Mouse (Mus musculus): ENCODE results near the gene Slc12a8.

Slc12a8 gene

GRCm38 (mm10) chr16:33584455-33585082 lies 67.4 kb downstream of the Slc12a8 start:
- peak; percentile 80 for DNase-seq

- DNase-seq = no peak
Measured at GRCm38 (mm10) chr16:33585083-33585460, 67.9 kb downstream of the Slc12a8 start.

DNA sequence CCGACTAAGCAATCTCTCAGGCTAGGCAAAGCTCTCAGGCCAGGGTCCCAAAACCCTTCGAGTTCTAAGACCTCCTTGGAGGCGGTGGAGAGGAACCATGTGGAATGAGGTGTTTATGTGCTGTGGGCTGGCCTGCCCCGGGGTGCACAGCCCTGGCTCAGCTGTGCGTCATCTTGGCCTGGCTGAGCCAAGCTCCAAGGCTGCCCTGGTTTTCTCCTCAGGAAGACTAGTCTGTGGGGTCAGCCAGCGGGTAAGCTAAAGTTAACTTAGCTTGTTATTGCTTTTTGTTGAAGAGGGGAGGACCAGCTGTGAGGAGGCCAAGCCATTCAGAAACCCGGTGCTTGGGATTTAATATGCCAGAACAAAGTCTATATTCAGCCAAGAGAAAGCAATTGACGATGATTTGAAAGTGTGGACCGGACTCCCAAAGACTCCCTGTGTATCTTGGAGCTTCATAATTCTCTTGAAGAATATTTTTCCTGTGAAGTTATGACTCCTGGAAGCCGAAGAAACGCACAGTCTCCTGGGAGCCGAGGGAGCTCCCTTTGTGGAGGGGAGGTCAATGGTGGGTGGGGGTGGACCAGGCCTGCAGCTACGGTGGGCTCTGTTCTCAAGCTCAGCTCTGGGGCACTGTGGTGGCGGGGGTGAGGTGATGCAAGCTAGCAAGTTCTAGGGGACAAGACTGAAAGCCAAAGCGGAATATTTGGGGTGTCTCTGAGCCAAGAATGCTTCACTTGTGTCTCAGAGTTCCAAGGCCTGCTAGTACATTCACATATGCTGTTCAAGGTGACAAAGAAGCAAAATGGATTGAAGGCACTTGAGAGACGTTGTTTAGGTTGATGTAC lies 70.4 kb downstream of the Slc12a8 start:
- DNase-seq = peak; percentile 65

DNA sequence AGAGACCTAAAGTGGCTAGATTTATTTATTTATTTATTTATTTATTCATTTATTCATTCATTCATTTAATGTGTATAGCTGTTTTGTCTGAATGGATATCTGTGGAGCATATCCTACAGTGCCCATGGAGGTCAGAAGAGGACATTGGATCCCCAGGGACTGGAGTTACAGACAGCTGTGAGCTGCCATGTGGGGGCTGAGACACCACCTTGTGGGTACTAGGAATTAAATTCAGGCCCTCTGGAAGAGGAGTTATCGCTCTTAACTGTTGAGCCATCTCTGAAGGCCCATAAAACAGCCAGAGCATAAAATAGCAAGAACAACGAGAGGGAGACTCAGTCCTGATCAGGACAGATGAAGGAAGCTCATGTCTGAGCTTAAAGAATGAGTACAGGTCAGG lies 71.7 kb downstream of the Slc12a8 start:
- DNase-seq = no peak

DNA sequence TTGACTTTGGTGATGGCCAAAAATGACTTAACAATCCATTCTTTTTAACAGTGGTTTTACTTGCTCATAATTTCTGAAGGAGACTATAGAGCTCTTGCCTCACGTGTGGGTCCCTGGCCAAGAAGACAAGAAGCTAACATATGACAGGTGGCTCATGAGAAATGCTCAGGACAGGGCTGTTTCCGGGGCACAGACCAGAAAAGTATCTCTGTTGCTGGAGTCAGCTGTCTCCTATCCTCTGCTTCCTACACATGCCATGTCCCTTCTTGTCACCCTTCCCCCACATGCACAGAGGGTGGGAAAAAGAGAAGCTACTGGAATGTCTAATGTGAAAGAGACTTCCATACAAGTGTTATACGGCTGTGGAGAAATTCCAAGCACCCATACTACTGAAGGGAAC lies 73.3 kb downstream of the Slc12a8 start:
- no peak for DNase-seq

DNA sequence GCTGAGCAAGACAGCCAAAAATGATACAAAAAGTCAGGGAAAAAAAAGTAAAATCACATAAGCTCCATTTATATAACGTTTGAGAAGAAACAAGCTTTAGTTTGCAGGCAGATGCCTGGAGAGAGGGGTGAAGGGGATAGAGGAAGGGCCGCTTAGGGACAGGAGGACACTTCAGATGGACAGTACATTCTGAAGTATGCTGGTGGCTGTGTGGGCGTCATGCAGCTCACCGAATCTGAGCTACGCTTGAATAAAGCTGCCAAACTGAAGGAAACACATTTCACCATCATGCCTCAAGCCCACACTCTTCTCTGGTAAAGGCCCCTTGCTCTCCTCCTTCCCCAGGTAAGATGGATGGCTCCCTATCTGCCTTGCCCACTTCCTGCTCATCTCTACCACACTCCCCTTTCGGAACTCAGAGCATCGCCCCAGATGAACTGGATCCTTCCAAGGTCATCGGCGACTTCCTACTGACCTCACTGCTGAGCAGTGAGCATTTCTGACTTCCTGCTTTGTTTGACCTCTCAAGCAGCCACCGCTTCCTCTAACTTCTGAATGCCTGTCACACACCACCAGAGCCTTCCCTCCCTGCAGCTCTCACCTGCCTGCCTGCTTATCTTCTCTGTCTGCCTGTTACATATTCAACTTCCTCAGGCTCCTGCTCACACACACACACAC lies 74.4 kb downstream of the Slc12a8 start:
- DNase-seq = peak; percentile 41

- no peak for DNase-seq
Measured at GRCm38 (mm10) chr16:33592286-33592685, 75.2 kb downstream of the Slc12a8 start.

- DNase-seq = no peak
Measured at GRCm38 (mm10) chr16:33593467-33593866, 76.3 kb downstream of the Slc12a8 start.

GRCm38 (mm10) chr16:33594037-33594771 lies 77.1 kb downstream of the Slc12a8 start:
- peak; percentile 14 for DNase-seq

DNA sequence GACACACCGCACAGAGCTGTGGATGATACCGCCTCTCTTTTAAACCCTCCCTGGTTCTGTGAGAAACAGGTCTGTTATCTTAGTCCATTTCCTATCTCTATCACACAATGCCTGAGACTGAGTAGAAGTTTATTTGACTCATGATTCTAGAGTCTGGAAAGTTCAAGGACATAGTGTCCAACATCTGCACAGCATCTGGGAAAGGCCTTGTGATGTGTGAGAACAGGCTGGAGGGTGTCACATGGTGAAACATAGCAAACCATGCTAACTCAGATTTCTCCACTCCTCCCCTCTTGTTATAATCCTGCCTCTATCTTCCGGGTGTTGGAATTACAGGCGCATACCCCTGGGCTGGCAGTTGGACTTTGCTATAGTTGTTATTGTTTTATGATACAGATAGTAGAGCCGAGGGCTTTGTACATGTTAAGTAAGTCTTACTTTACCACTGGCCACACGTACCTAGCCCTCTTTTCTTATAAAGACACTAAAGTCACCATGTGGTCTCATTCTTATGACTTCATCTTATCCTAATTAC lies 78.2 kb downstream of the Slc12a8 start:
- DNase-seq = no peak

GRCm38 (mm10) chr16:33596213-33596612 lies 79.1 kb downstream of the Slc12a8 start:
- no peak for DNase-seq

GRCm38 (mm10) chr16:33600216-33600615 lies 83.1 kb downstream of the Slc12a8 start:
- peak; percentile 31 for DNase-seq

DNA sequence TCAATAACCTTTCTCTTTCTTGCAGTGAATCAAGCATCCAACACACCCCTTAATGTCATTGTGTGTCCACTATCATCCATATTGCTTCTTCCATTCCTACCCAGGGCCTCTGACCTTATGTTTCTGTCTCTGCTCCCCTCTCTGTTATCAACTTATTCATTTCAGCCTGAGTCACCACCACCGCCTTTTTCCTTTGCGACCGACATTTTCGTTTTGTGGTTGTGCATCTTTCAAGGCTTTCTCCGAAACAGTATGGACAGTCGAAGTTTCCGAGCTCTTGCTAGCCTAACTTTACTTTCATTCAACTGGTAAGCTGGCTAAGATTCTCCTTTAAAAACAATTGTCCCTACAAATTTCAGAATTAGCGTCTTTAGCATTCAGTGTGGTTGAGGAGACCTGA lies 84.2 kb downstream of the Slc12a8 start:
- no peak for DNase-seq

DNA sequence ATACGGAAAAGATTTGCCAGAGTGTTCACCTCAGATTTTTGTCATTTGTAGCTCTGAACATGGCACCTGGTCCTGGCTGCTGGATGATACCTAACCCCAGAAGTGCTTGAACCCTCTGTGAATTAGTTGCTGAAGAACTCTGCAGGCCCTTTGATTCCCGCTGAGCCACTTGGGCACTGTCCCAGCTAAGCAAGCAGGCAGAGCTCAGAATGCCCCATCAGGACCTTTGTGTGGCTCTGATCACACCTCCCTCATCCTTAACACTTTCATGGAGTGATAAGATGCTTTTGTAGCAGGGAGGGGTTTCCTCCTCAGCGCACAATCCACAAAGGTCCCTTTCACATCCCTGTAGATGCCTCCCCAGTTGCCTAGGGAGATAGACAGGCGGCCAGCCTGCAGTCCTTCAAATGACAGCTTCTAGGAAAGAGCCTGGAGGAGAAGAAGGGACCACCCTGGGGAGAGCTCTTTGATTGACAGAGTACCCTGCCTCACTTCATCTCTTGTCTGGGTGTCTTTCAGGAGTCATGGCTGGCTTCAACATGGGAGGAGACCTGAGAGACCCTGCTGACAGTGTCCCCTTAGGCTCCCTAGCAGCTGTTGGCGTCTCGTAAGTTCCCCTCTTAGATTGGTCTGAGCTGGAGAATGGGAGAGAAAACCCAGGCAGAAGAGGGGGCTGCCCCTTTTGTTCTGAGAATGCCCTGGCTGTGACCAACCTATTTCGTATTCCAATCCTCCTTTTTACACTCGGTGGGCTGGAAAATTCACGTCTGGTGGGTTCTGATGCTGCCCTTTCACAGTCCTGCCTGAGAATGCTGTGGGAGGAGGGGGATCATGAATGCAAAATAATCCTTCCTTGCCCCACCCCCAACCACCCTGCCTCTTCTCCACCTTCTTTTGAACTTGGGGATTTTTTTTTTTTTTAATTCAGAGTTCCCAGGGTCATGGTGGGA lies 88.8 kb downstream of the Slc12a8 start:
- no peak for DNase-seq

GRCm38 (mm10) chr16:33606691-33607532 lies 89.8 kb downstream of the Slc12a8 start:
- no peak for DNase-seq

DNA sequence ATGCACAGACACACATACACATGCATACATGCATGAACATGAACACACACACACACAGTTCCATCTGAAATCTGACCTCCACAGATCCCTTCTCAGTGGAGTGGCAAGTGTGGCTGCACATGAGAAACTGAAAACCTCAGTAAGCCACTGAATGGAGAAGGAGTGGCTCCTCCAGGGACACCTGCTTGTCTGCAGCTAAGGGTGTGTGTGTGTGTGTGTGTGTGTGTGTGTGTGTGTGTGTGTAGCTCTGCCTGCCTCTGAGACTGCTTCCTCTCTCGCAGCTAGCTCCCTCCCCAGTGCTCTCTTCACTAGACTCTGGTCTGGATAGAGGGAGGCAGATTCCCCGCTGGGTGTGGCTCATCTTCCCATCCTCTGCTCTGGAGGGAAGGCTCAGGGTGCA lies 92.4 kb downstream of the Slc12a8 start:
- no peak for DNase-seq

DNA sequence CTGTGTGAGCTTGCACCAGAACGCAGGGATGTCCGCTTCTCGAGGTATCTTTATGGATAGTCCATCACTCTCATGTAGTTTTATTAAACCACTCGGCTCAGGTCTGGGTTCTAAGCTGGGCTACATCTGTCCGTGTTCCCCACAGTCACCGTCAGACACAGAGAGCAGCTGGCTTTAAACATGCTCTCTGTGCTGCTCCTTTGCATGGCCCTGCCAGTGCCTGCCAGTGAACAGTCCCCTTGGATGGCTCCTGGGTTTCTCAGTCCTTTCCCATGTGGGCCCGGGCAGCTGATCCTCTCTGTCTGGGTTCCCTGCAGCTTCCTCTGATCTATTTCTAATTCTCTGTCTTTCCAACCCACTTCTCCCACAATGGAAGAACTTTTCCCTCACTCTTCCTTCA lies 93.3 kb downstream of the Slc12a8 start:
- DNase-seq = no peak

DNA sequence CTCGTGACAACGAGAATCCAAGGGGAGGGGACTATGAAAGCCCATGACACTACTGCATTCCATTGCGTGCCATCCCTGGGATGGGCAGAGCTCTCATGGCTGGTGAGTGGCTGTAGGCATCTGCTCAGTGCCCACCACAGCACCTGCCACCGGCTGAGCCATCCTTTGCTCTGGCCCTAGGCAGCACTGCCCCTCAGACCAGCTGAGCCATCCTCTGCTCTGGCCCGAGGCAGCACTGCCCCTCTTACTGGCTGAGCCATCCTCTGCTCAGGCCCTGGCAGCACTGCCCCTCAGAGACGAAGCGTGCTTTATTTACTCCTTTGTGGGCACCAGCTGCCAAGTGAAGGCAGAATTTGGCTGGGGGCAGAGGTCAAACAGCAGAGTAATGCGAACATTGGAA lies 94.2 kb downstream of the Slc12a8 start:
- DNase-seq = no peak

GRCm38 (mm10) chr16:33612056-33612770 lies 95.1 kb downstream of the Slc12a8 start:
- no peak for DNase-seq

DNA sequence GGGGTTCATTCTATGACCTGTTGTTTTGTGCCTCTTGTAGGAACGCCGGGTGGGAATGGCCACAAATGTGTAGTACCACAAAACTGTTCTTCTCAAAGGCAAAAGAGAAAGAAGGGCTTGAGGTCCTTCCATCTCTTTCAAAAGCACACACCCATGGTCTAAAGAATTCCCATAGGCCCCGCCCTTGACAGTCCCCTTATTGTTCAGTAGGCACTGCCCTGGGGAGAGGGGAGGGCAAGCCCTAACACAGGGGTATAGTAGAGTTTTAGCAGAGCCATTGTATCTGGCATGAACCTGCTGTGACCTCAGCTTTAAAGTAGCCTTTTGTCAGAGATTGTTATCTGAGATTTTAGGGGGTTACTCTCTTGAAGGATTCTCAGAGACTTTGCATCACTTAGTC lies 98.9 kb downstream of the Slc12a8 start:
- DNase-seq = no peak
